Mouse (Mus musculus) embryonic facial prominence, embryonic 12.5 days (tissue): ENCODE measurements around the gene Slc25a10. TPM values are rescaled to one million over a fixed set of nuclear protein-coding genes. Genes with fewer than 3 reads are reported as not detected.
"Not testable (repeated sequence)": the region's sequence is repeated elsewhere in the genome, so short reads cannot be mapped to it uniquely, and the experiment has no call there.

Experiments used
- ATAC-seq: fragments of 200-750 bp; cut with Nextera tagmentation; 2 replicates; pipeline ENCODE4 v1.8.0; 2017; ENCODE audit not compliant: insufficient number of reproducible peaks, insufficient read depth, low FRiP score, low TSS enrichment
- H3K27ac ChIP-seq: fragments of 300-500 bp; sonication (generic); 2 replicates; pipeline ENCODE4 v1.5.1; 2016; ENCODE audit warnings: mild to moderate bottlenecking
- H3K27me3 ChIP-seq: fragments of 300-500 bp; sonication (generic); 2 replicates; pipeline ENCODE4 v1.6.1; 2016; ENCODE audit warnings: mild to moderate bottlenecking, moderate library complexity
- H3K36me3 ChIP-seq: fragments of 300-500 bp; sonication (generic); 2 replicates; pipeline ENCODE4 v1.6.1; 2016; ENCODE audit warnings: mild to moderate bottlenecking
- H3K4me1 ChIP-seq: fragments of 300-500 bp; sonication (generic); 2 replicates; pipeline ENCODE4 v1.6.1; 2016
- H3K4me2 ChIP-seq: fragments of 300-500 bp; sonication (generic); replicated peaks from 2 replicates; pipeline ENCODE4 v1.6.1; 2016; ENCODE audit warnings: mild to moderate bottlenecking, moderate library complexity
- H3K4me3 ChIP-seq: fragments of 300-500 bp; sonication (generic); 2 replicates; pipeline ENCODE4 v1.5.1; 2016; ENCODE audit warnings: mild to moderate bottlenecking
- H3K9ac ChIP-seq: fragments of 300-500 bp; sonication (generic); 2 replicates; pipeline ENCODE4 v1.6.1; 2016; ENCODE audit warnings: mild to moderate bottlenecking, moderate library complexity
- H3K9me3 ChIP-seq: fragments of 300-500 bp; sonication (generic); 2 replicates; pipeline ENCODE4 v1.6.1; 2016; ENCODE audit warnings: mild to moderate bottlenecking, moderate library complexity
- WGBS: fragments of 180-500 bp; shearing (Covaris S2); methylation state at CpG from one replicate; pipeline ENCODE4 v1.1.7; 2016; 5-methylcytosine and 5-hydroxymethylcytosine counted together
- polyA plus RNA-seq: library from polyadenylated mRNA; unstranded; fragments of >200 nt; fragmentation: Nextera tagmentation; extraction: Ambion mirVana; gene quantifications from 2 replicates; pipeline ENCODE4 v1.2.1, GENCODE M21; 2016

The Slc25a10 gene
- polyA plus RNA-seq, 1 experiment from 2014 or later = 52.6 TPM

- H3K9me3 ChIP-seq, H3K4me2 ChIP-seq, H3K27ac ChIP-seq, H3K4me3 ChIP-seq, H3K36me3 ChIP-seq, H3K9ac ChIP-seq, H3K27me3 ChIP-seq, H3K4me1 ChIP-seq, ATAC-seq: not testable (repeated sequence)
- 85% methylated on average over 2 of the region's 2 CpGs for WGBS
Observed at GRCm38 (mm10) chr11:120514262-120514661, 22.6 kb downstream of the Slc25a10 start.

GRCm38 (mm10) chr11:120515611-120516010 lies 24.0 kb downstream of the Slc25a10 start:
- H3K36me3 ChIP-seq = no peaks in the 10 kb centered on the region
- H3K27me3 ChIP-seq = no peaks in the 10 kb centered on the region
- H3K9me3 ChIP-seq = no peaks in the 10 kb centered on the region
- H3K4me1 ChIP-seq = peaks cover 2% of the 10 kb centered on the region
- no peak overlapping the region for H3K9ac ChIP-seq
- H3K4me2 ChIP-seq = no peak overlapping the region
- no peak overlapping the region for H3K4me3 ChIP-seq
- 17% methylated on average over 17 of the region's 17 CpGs for whole genome bisulfite sequencing
- no peak overlapping the region for H3K27ac ChIP-seq
- ATAC-seq = 0 out of 2 replicates have a peak, but pooled peaks have one; percentile 65

- H3K4me3 ChIP-seq = no peak overlapping the region
Observed at GRCm38 (mm10) chr11:120517147-120517546, 25.5 kb downstream of the Slc25a10 start.

GRCm38 (mm10) chr11:120518027-120518426 lies 26.4 kb downstream of the Slc25a10 start:
- H3K4me3 ChIP-seq = no peak overlapping the region
- H3K4me1 ChIP-seq = no peaks in the 10 kb centered on the region
- no peak overlapping the region for H3K4me2 ChIP-seq
- no peak overlapping the region for H3K27ac ChIP-seq
- no peaks in the 10 kb centered on the region for H3K27me3 ChIP-seq
- WGBS = 52% methylated on average over 6 of the region's 6 CpGs
- H3K9me3 ChIP-seq = no peaks in the 10 kb centered on the region
- H3K36me3 ChIP-seq = no peaks in the 10 kb centered on the region
- ATAC-seq = no peak
- no peak overlapping the region for H3K9ac ChIP-seq

More at GRCm38 (mm10) chr11:120517147-120517546, 25.5 kb downstream of the Slc25a10 start:
- Histone ChIP-seq H3K9me3 (no peaks in the 10 kb centered on the region), H3K27ac (no peak overlapping the region), H3K4me2 (no peak overlapping the region), H3K9ac (no peak overlapping the region), H3K27me3 (no peaks in the 10 kb centered on the region), H3K4me1 (no peaks in the 10 kb centered on the region), H3K36me3 (no peaks in the 10 kb centered on the region)
- ATAC-seq = no peak
- WGBS = 82% methylated on average over 4 of the region's 4 CpGs

- Histone ChIP-seq H3K36me3 (no peaks in the 10 kb centered on the region), H3K27ac (no peak overlapping the region), H3K4me3 (no peak overlapping the region), H3K4me1 (no peaks in the 10 kb centered on the region), H3K27me3 (no peaks in the 10 kb centered on the region), H3K4me2 (no peak overlapping the region), H3K9me3 (no peaks in the 10 kb centered on the region), H3K9ac (no peak overlapping the region)
- WGBS = 75% methylated on average over 6 of the region's 6 CpGs
- no peak for ATAC-seq
Observed at GRCm38 (mm10) chr11:120518558-120518957, 26.9 kb downstream of the Slc25a10 start.

- no peak overlapping the region; the same call in 1 of the 2 replicates for H3K4me2 ChIP-seq
- 35% methylated on average over 9 of the region's 9 CpGs for WGBS
- H3K27me3 ChIP-seq = no peaks in the 10 kb centered on the region
- no peak overlapping the region for H3K4me3 ChIP-seq
- H3K9me3 ChIP-seq = no peaks in the 10 kb centered on the region
- H3K4me1 ChIP-seq = no peaks in the 10 kb centered on the region
- H3K36me3 ChIP-seq = no peaks in the 10 kb centered on the region
- H3K27ac ChIP-seq = no peak overlapping the region
- no peak; the same call in 1 of the 2 replicates for ATAC-seq
- H3K9ac ChIP-seq = peak overlapping the region; percentile 32; the same call in 1 of the 2 replicates
Observed at GRCm38 (mm10) chr11:120519738-120520137, 28.1 kb downstream of the Slc25a10 start.

GRCm38 (mm10) chr11:120520498-120520897 lies 28.9 kb downstream of the Slc25a10 start:
- no peaks in the 10 kb centered on the region for H3K36me3 ChIP-seq
- 65% methylated on average over 9 of the region's 9 CpGs for WGBS
- no peak overlapping the region for H3K27ac ChIP-seq
- ATAC-seq = no peak
- H3K4me2 ChIP-seq = no peak overlapping the region
- no peaks in the 10 kb centered on the region for H3K9me3 ChIP-seq
- H3K9ac ChIP-seq = no peak overlapping the region; the same call in 1 of the 2 replicates
- no peaks in the 10 kb centered on the region for H3K4me1 ChIP-seq
- H3K27me3 ChIP-seq = no peaks in the 10 kb centered on the region
- H3K4me3 ChIP-seq = no peak overlapping the region

- Histone ChIP-seq H3K27me3 (no peaks in the 10 kb centered on the region), H3K27ac (no peak overlapping the region), H3K36me3 (no peaks in the 10 kb centered on the region), H3K4me3 (no peak overlapping the region), H3K9ac (no peak overlapping the region), H3K4me1 (no peaks in the 10 kb centered on the region), H3K9me3 (no peaks in the 10 kb centered on the region), H3K4me2 (no peak overlapping the region)
- ATAC-seq = no peak
- 85% methylated on average over 5 of the region's 5 CpGs for WGBS
Observed at GRCm38 (mm10) chr11:120520967-120521540, 29.4 kb downstream of the Slc25a10 start.

- WGBS = 89% methylated on average over 8 of the region's 8 CpGs
- H3K4me2 ChIP-seq = no peak overlapping the region
- no peak overlapping the region for H3K4me3 ChIP-seq
- H3K27ac ChIP-seq = no peak overlapping the region
- no peak for ATAC-seq
- no peaks in the 10 kb centered on the region; the same call in 1 of the 2 replicates for H3K27me3 ChIP-seq
- H3K9me3 ChIP-seq = no peaks in the 10 kb centered on the region
- H3K36me3 ChIP-seq = no peaks in the 10 kb centered on the region
- H3K9ac ChIP-seq = no peak overlapping the region
- H3K4me1 ChIP-seq = no peaks in the 10 kb centered on the region
Observed at GRCm38 (mm10) chr11:120522581-120522980, 30.9 kb downstream of the Slc25a10 start.

- Histone ChIP-seq H3K9me3 (no peaks in the 10 kb centered on the region), H3K4me1 (peaks cover 9% of the 10 kb centered on the region; the same call in 1 of the 2 replicates), H3K27me3 (peaks cover 33% of the 10 kb centered on the region), H3K4me2 (no peak overlapping the region), H3K27ac (no peak overlapping the region), H3K9ac (no peak overlapping the region), H3K4me3 (no peak overlapping the region), H3K36me3 (no peaks in the 10 kb centered on the region)
- ATAC-seq = no peak
- 72% methylated on average over 2 of the region's 2 CpGs for WGBS
Observed at GRCm38 (mm10) chr11:120525959-120526358, 34.3 kb downstream of the Slc25a10 start.

GRCm38 (mm10) chr11:120527690-120528354 lies 36.2 kb downstream of the Slc25a10 start:
- H3K9ac ChIP-seq = no peak overlapping the region
- 73% methylated on average over 9 of the region's 9 CpGs for WGBS
- no peak for ATAC-seq
- H3K4me3 ChIP-seq = no peak overlapping the region
- H3K4me2 ChIP-seq = no peak overlapping the region
- H3K4me1 ChIP-seq = peaks cover 9% of the 10 kb centered on the region; the same call in 1 of the 2 replicates
- H3K27me3 ChIP-seq = peaks cover 51% of the 10 kb centered on the region
- H3K9me3 ChIP-seq = no peaks in the 10 kb centered on the region
- no peaks in the 10 kb centered on the region for H3K36me3 ChIP-seq
- H3K27ac ChIP-seq = no peak overlapping the region

- no peak for ATAC-seq
- 34% methylated on average over 4 of the region's 4 CpGs for WGBS
- Histone ChIP-seq H3K9me3 (no peaks in the 10 kb centered on the region), H3K9ac (no peak overlapping the region), H3K4me3 (no peak overlapping the region), H3K27ac (no peak overlapping the region), H3K4me2 (no peak overlapping the region), H3K27me3 (peaks cover 60% of the 10 kb centered on the region), H3K36me3 (no peaks in the 10 kb centered on the region), H3K4me1 (peaks cover 9% of the 10 kb centered on the region; the same call in 1 of the 2 replicates)
Observed at GRCm38 (mm10) chr11:120528903-120529302, 37.3 kb downstream of the Slc25a10 start.
